Mouse (Mus musculus): ENCODE results near the gene Agap1. TPM values are rescaled to one million over a fixed set of nuclear protein-coding genes. Genes with fewer than 3 reads are reported as not detected.

Agap1 gene
- polyA plus RNA-seq, 1 experiment from 2014 or later, result 8.7 TPM

- Histone ChIP-seq H3K27ac (ENCODE audit: low read length) (no peak overlapping the region), H3K4me2 (replicated peaks; ENCODE audit: low read depth, low read length) (no peak overlapping the region), H3K4me3 (ENCODE audit: low read depth, low read length) (no peak overlapping the region), H3K36me3 (ENCODE audit: insufficient read depth, low read length) (no peaks in the 10 kb centered on the region), H3K9ac (replicated peaks; ENCODE audit: low read depth) (no peak overlapping the region), H3K27me3 (replicated peaks; ENCODE audit: insufficient read depth, low read length) (no peaks in the 10 kb centered on the region), H3K9me3 (ENCODE audit: low read length) (no peaks in the 10 kb centered on the region), H3K4me1 (ENCODE audit: insufficient read depth, low read depth, low read length) (no peaks in the 10 kb centered on the region; the same call in none of the 2 replicates)
- peak; percentile 58 for DNase-seq (ENCODE audit: low spot score)
- ATAC-seq, result peak; percentile 78
- no peak for TF ChIP-seq CTCF (IDR thresholded peaks at IDR 0.05)
- TF ChIP-seq EP300 (IDR thresholded peaks at IDR 0.05), result 0 out of 2 replicates have a peak, but pooled peaks have one; percentile 31
- WGBS, result 64% methylated on average over 11 of the region's 11 CpGs
Measured at GRCm38 (mm10) chr1:89515808-89516560, 61.4 kb downstream of the Agap1 start.

- ATAC-seq, result no peak
- WGBS, result 49% methylated on average over 5 of the region's 5 CpGs
- TF ChIP-seq CTCF (IDR thresholded peaks at IDR 0.05) (no peak), EP300 (IDR thresholded peaks at IDR 0.05) (no peak)
Measured at GRCm38 (mm10) chr1:89517817-89518216, 63.2 kb downstream of the Agap1 start.

GRCm38 (mm10) chr1:89519914-89520643, 65.5 kb downstream of the Agap1 start:
- Histone ChIP-seq H3K36me3 (ENCODE audit: insufficient read depth, low read length) (no peaks in the 10 kb centered on the region), H3K4me2 (replicated peaks; ENCODE audit: low read depth, low read length) (no peak overlapping the region), H3K27me3 (replicated peaks; ENCODE audit: insufficient read depth, low read length) (no peaks in the 10 kb centered on the region), H3K27ac (ENCODE audit: low read length) (no peak overlapping the region), H3K4me3 (ENCODE audit: low read depth, low read length) (no peak overlapping the region), H3K9me3 (ENCODE audit: low read length) (no peaks in the 10 kb centered on the region), H3K9ac (replicated peaks; ENCODE audit: low read depth) (no peak overlapping the region), H3K4me1 (ENCODE audit: insufficient read depth, low read depth, low read length) (peaks cover 12% of the 10 kb centered on the region)
- ATAC-seq (no peak), DNase-seq (ENCODE audit: low spot score) (no peak)
- 78% methylated on average over 16 of the region's 17 CpGs for WGBS
- no peak for TF ChIP-seq CTCF (IDR thresholded peaks at IDR 0.05)
- no peak for TF ChIP-seq EP300 (IDR thresholded peaks at IDR 0.05)

More at GRCm38 (mm10) chr1:89517817-89518216, 63.2 kb downstream of the Agap1 start:
- Histone ChIP-seq H3K27me3 (replicated peaks; ENCODE audit: insufficient read depth, low read length) (no peaks in the 10 kb centered on the region), H3K9ac (replicated peaks; ENCODE audit: low read depth) (no peak overlapping the region), H3K36me3 (ENCODE audit: insufficient read depth, low read length) (no peaks in the 10 kb centered on the region), H3K4me2 (replicated peaks; ENCODE audit: low read depth, low read length) (no peak overlapping the region), H3K4me1 (ENCODE audit: insufficient read depth, low read depth, low read length) (peaks cover 5% of the 10 kb centered on the region), H3K9me3 (ENCODE audit: low read length) (no peaks in the 10 kb centered on the region), H3K4me3 (ENCODE audit: low read depth, low read length) (no peak overlapping the region), H3K27ac (ENCODE audit: low read length) (no peak overlapping the region)
- DNase-seq (ENCODE audit: low spot score), result no peak

- Histone ChIP-seq H3K27me3 (replicated peaks; ENCODE audit: insufficient read depth, low read length) (no peaks in the 10 kb centered on the region), H3K36me3 (ENCODE audit: insufficient read depth, low read length) (no peaks in the 10 kb centered on the region), H3K9ac (replicated peaks; ENCODE audit: low read depth) (no peak overlapping the region), H3K4me1 (ENCODE audit: insufficient read depth, low read depth, low read length) (peaks cover 13% of the 10 kb centered on the region), H3K4me3 (ENCODE audit: low read depth, low read length) (no peak overlapping the region), H3K9me3 (ENCODE audit: low read length) (no peaks in the 10 kb centered on the region), H3K4me2 (replicated peaks; ENCODE audit: low read depth, low read length) (no peak overlapping the region), H3K27ac (ENCODE audit: low read length) (no peak overlapping the region)
- no peak for ATAC-seq
- 64% methylated on average over 11 of the region's 11 CpGs for WGBS
- TF ChIP-seq EP300 (IDR thresholded peaks at IDR 0.05) (no peak), CTCF (IDR thresholded peaks at IDR 0.05) (no peak)
- DNase-seq (ENCODE audit: low spot score), result no peak
Measured at GRCm38 (mm10) chr1:89521406-89521805, 66.8 kb downstream of the Agap1 start.

GRCm38 (mm10) chr1:89521935-89522535, 67.4 kb downstream of the Agap1 start:
- Histone ChIP-seq H3K4me1 (ENCODE audit: insufficient read depth, low read depth, low read length) (peaks cover 13% of the 10 kb centered on the region; the same call in 1 of the 2 replicates), H3K9ac (replicated peaks; ENCODE audit: low read depth) (no peak overlapping the region), H3K9me3 (ENCODE audit: low read length) (no peaks in the 10 kb centered on the region), H3K27me3 (replicated peaks; ENCODE audit: insufficient read depth, low read length) (no peaks in the 10 kb centered on the region), H3K4me2 (replicated peaks; ENCODE audit: low read depth, low read length) (no peak overlapping the region), H3K36me3 (ENCODE audit: insufficient read depth, low read length) (no peaks in the 10 kb centered on the region), H3K4me3 (ENCODE audit: low read depth, low read length) (no peak overlapping the region), H3K27ac (ENCODE audit: low read length) (no peak overlapping the region)
- DNase-seq (ENCODE audit: low spot score) (no peak), ATAC-seq (0 out of 2 replicates have a peak, but pooled peaks have one; percentile 18)
- TF ChIP-seq EP300 (IDR thresholded peaks at IDR 0.05) (no peak), CTCF (IDR thresholded peaks at IDR 0.05) (no peak)
- WGBS, result 53% methylated on average over 17 of the region's 17 CpGs

GRCm38 (mm10) chr1:89524369-89524768, 69.8 kb downstream of the Agap1 start:
- Histone ChIP-seq H3K36me3 (ENCODE audit: insufficient read depth, low read length) (no peaks in the 10 kb centered on the region), H3K4me1 (ENCODE audit: insufficient read depth, low read depth, low read length) (peaks cover 13% of the 10 kb centered on the region; the same call in 1 of the 2 replicates), H3K27me3 (replicated peaks; ENCODE audit: insufficient read depth, low read length) (no peaks in the 10 kb centered on the region), H3K4me2 (replicated peaks; ENCODE audit: low read depth, low read length) (no peak overlapping the region), H3K9me3 (ENCODE audit: low read length) (no peaks in the 10 kb centered on the region), H3K9ac (replicated peaks; ENCODE audit: low read depth) (no peak overlapping the region), H3K4me3 (ENCODE audit: low read depth, low read length) (no peak overlapping the region), H3K27ac (ENCODE audit: low read length) (no peak overlapping the region)
- ATAC-seq, result peak; percentile 60
- 0% methylated on average over 4 of the region's 4 CpGs for WGBS
- TF ChIP-seq EP300 (IDR thresholded peaks at IDR 0.05) (peak; percentile 21; the same call in 1 of the 2 replicates), CTCF (IDR thresholded peaks at IDR 0.05) (peak; percentile 99)
- DNase-seq (ENCODE audit: low spot score), result peak; percentile 94
